Mouse (Mus musculus) retina, adult 2 months (tissue): Measurements from ENCODE around the gene Mthfs.
"Not testable (repeated sequence)": the region's sequence is repeated elsewhere in the genome, so short reads cannot be mapped to it uniquely, and the experiment has no call there.

ENCODE experiments used
- DNase-seq: peaks from one replicate; pipeline ENCODE4 v3.0.0-alpha.2; 2012; ENCODE audit warnings: low read depth, low spot score

The Mthfs gene

GRCm38 (mm10) chr9:89240516-89241019 lies 30.1 kb downstream of the Mthfs start:
- DNase-seq: not testable (repeated sequence)

- no peak for DNase-seq
Measured at GRCm38 (mm10) chr9:89253400-89253799, 42.9 kb downstream of the Mthfs start.

GRCm38 (mm10) chr9:89256556-89257335 lies 46.3 kb downstream of the Mthfs start:
- no peak for DNase-seq

GRCm38 (mm10) chr9:89263968-89264367 lies 53.5 kb downstream of the Mthfs start:
- no peak for DNase-seq

GRCm38 (mm10) chr9:89264571-89264970 lies 54.1 kb downstream of the Mthfs start:
- DNase-seq: no peak

- no peak for DNase-seq
Measured at GRCm38 (mm10) chr9:89267093-89267492, 56.6 kb downstream of the Mthfs start.

- no peak for DNase-seq
Measured at GRCm38 (mm10) chr9:89267572-89267971, 57.1 kb downstream of the Mthfs start.

GRCm38 (mm10) chr9:89270376-89270775 lies 59.9 kb downstream of the Mthfs start:
- no peak for DNase-seq

GRCm38 (mm10) chr9:89273766-89274165 lies 63.3 kb downstream of the Mthfs start:
- no peak for DNase-seq

- DNase-seq: no peak
Measured at GRCm38 (mm10) chr9:89278207-89278606, 67.7 kb downstream of the Mthfs start.

- DNase-seq: no peak
Measured at GRCm38 (mm10) chr9:89282374-89283068, 72.0 kb downstream of the Mthfs start.

- DNase-seq: no peak
Measured at GRCm38 (mm10) chr9:89288037-89288436, 77.6 kb downstream of the Mthfs start.

- DNase-seq: no peak
Measured at GRCm38 (mm10) chr9:89293364-89293763, 82.9 kb downstream of the Mthfs start.

GRCm38 (mm10) chr9:89294121-89294520 lies 83.6 kb downstream of the Mthfs start:
- no peak for DNase-seq

GRCm38 (mm10) chr9:89305637-89306036 lies 95.2 kb downstream of the Mthfs start:
- no peak for DNase-seq

- DNase-seq: no peak
Measured at GRCm38 (mm10) chr9:89308357-89309194, 98.1 kb downstream of the Mthfs start.

GRCm38 (mm10) chr9:89309195-89309535 lies 98.7 kb downstream of the Mthfs start:
- DNase-seq: no peak

- DNase-seq: no peak
Measured at GRCm38 (mm10) chr9:89311649-89312048, 101.2 kb downstream of the Mthfs start.

- DNase-seq: no peak
Measured at GRCm38 (mm10) chr9:89373731-89374130, 163.3 kb downstream of the Mthfs start.

- no peak for DNase-seq
Measured at GRCm38 (mm10) chr9:89374650-89375049, 164.2 kb downstream of the Mthfs start.

GRCm38 (mm10) chr9:89403031-89403430 lies 192.6 kb downstream of the Mthfs start:
- no peak for DNase-seq
